Mouse (Mus musculus) forebrain, embryonic 11.5 days (tissue): ENCODE measurements around the gene Agbl4. TPM values are rescaled to one million over a fixed set of nuclear protein-coding genes. Genes with fewer than 3 reads are reported as not detected.
"Not testable (repeated sequence)": the region's sequence is repeated elsewhere in the genome, so short reads cannot be mapped to it uniquely, and the experiment has no call there.

Source experiments
- ATAC-seq: fragments of 200-750 bp; cut with Nextera tagmentation; replicated peaks from 2 replicates; pipeline ENCODE4 v1.8.0; 2017; ENCODE audit warnings: moderate TSS enrichment; ENCODE audit not compliant: low FRiP score
- DNase-seq: peaks from one replicate; pipeline ENCODE4 v3.0.0-alpha.2; 2017; ENCODE audit warnings: low spot score
- H3K27ac ChIP-seq: fragments of 300-500 bp; sonication (generic); 2 replicates; pipeline ENCODE4 v1.5.1; 2014; ENCODE audit warnings: low read depth, low read length
- H3K27me3 ChIP-seq: fragments of 300-500 bp; sonication (generic); 2 replicates; pipeline ENCODE4 v1.6.1; 2014; ENCODE audit warnings: mild to moderate bottlenecking, low read length, mixed read lengths; ENCODE audit not compliant: control insufficient read depth, insufficient read depth
- H3K36me3 ChIP-seq: fragments of 300-500 bp; sonication (generic); 2 replicates; pipeline ENCODE4 v1.6.1; 2014; ENCODE audit warnings: mild to moderate bottlenecking, low read length, moderate library complexity, mixed read lengths; ENCODE audit not compliant: control insufficient read depth, insufficient read depth
- H3K4me1 ChIP-seq: fragments of 300-500 bp; sonication (generic); replicated peaks from 2 replicates; pipeline ENCODE4 v1.6.1; 2014; ENCODE audit warnings: low read length, mixed read lengths; ENCODE audit not compliant: control insufficient read depth, insufficient read depth
- H3K4me2 ChIP-seq: fragments of 300-500 bp; sonication (generic); 2 replicates; pipeline ENCODE4 v1.6.1; 2014; ENCODE audit warnings: low read depth, mild to moderate bottlenecking, low read length, moderate library complexity, mixed read lengths; ENCODE audit not compliant: severe bottlenecking
- H3K4me3 ChIP-seq: fragments of 300-500 bp; sonication (generic); 2 replicates; pipeline ENCODE4 v1.5.1; 2014; ENCODE audit warnings: low read depth, low read length
- H3K9ac ChIP-seq: fragments of 300-500 bp; sonication (generic); 2 replicates; pipeline ENCODE4 v1.6.1; 2014; ENCODE audit warnings: low read length
- H3K9me3 ChIP-seq: fragments of 300-500 bp; sonication (generic); 2 replicates; pipeline ENCODE4 v1.6.1; 2016; ENCODE audit warnings: low read length, mixed read lengths; ENCODE audit not compliant: control insufficient read depth
- WGBS: fragments of 180-500 bp; shearing (Covaris S2); extraction: QIAGEN DNeasy Blood & Tissue Kit; methylation state at CpG from one replicate; pipeline ENCODE4 v1.1.7; 2014; 5-methylcytosine and 5-hydroxymethylcytosine counted together
- polyA plus RNA-seq: library from polyadenylated mRNA; unstranded; fragments of >200 nt; fragmentation: Nextera tagmentation; extraction: Ambion mirVana; gene quantifications from 2 replicates; pipeline ENCODE4 v1.2.1, GENCODE M21; 2014

Agbl4 gene
- polyA plus RNA-seq, 1 experiment from 2014 or later: 1.1 TPM

- ATAC-seq: no peak
- Histone ChIP-seq H3K36me3 (no peaks in the 10 kb centered on the region), H3K4me3 (no peak overlapping the region), H3K27me3 (no peaks in the 10 kb centered on the region), H3K9me3 (no peaks in the 10 kb centered on the region), H3K4me1 (no peaks in the 10 kb centered on the region), H3K4me2 (no peak overlapping the region), H3K27ac (no peak overlapping the region), H3K9ac (no peak overlapping the region)
- DNase-seq: no peak
- 94% methylated on average over 1 of the region's 1 CpGs for WGBS
Observed at GRCm38 (mm10) chr4:111147748-111148147, 750.3 kb downstream of the Agbl4 start.

GRCm38 (mm10) chr4:111155859-111156258 lies 758.4 kb downstream of the Agbl4 start:
- Histone ChIP-seq H3K27me3 (no peaks in the 10 kb centered on the region), H3K4me2 (no peak overlapping the region), H3K27ac (no peak overlapping the region), H3K36me3 (no peaks in the 10 kb centered on the region), H3K4me3 (no peak overlapping the region), H3K9ac (no peak overlapping the region), H3K4me1 (no peaks in the 10 kb centered on the region), H3K9me3 (no peaks in the 10 kb centered on the region)
- DNase-seq (no peak), ATAC-seq (no peak)
- 90% methylated on average over 1 of the region's 1 CpGs for WGBS

- no peak for ATAC-seq
- Histone ChIP-seq H3K4me2 (no peak overlapping the region), H3K27me3 (no peaks in the 10 kb centered on the region), H3K4me3 (no peak overlapping the region), H3K27ac (no peak overlapping the region), H3K4me1 (no peaks in the 10 kb centered on the region), H3K36me3 (no peaks in the 10 kb centered on the region), H3K9me3 (no peaks in the 10 kb centered on the region), H3K9ac (no peak overlapping the region)
- 90% methylated on average over 2 of the region's 2 CpGs for WGBS
- no peak for DNase-seq
Observed at GRCm38 (mm10) chr4:111181478-111181877, 784.0 kb downstream of the Agbl4 start.

GRCm38 (mm10) chr4:111200100-111200499 lies 802.6 kb downstream of the Agbl4 start:
- Histone ChIP-seq H3K4me2 (no peak overlapping the region), H3K27me3 (no peaks in the 10 kb centered on the region), H3K9me3 (no peaks in the 10 kb centered on the region), H3K27ac (no peak overlapping the region), H3K9ac (no peak overlapping the region), H3K4me1 (no peaks in the 10 kb centered on the region), H3K36me3 (no peaks in the 10 kb centered on the region), H3K4me3 (no peak overlapping the region)
- ATAC-seq (no peak), DNase-seq (no peak)
- 77% methylated on average over 2 of the region's 2 CpGs for WGBS

GRCm38 (mm10) chr4:111215191-111215762 lies 817.8 kb downstream of the Agbl4 start:
- Histone ChIP-seq H3K27ac (no peak overlapping the region), H3K9ac (no peak overlapping the region), H3K9me3 (no peaks in the 10 kb centered on the region), H3K4me3 (no peak overlapping the region), H3K36me3 (no peaks in the 10 kb centered on the region), H3K4me2 (no peak overlapping the region), H3K27me3 (no peaks in the 10 kb centered on the region), H3K4me1 (0 out of 2 replicates have a peak, but pooled peaks cover 2% of the 10 kb centered on the region)
- no peak for ATAC-seq
- 80% methylated on average over 3 of the region's 3 CpGs for WGBS
- no peak for DNase-seq

GRCm38 (mm10) chr4:111219030-111219429 lies 821.6 kb downstream of the Agbl4 start:
- not testable (repeated sequence) for H3K36me3 ChIP-seq, H3K9me3 ChIP-seq
- 100% methylated on average over 1 of the region's 1 CpGs for WGBS

GRCm38 (mm10) chr4:111219543-111219942 lies 822.1 kb downstream of the Agbl4 start:
- not testable (repeated sequence) for H3K4me2 ChIP-seq, H3K9ac ChIP-seq, H3K36me3 ChIP-seq, H3K27me3 ChIP-seq, H3K4me1 ChIP-seq, DNase-seq, H3K9me3 ChIP-seq, H3K27ac ChIP-seq, H3K4me3 ChIP-seq, ATAC-seq
- WGBS: 87% methylated on average over 9 of the region's 9 CpGs

More at GRCm38 (mm10) chr4:111219030-111219429, 821.6 kb downstream of the Agbl4 start:
- not testable (repeated sequence) for H3K27me3 ChIP-seq, H3K9ac ChIP-seq, H3K4me1 ChIP-seq, H3K27ac ChIP-seq, H3K4me3 ChIP-seq, ATAC-seq, H3K4me2 ChIP-seq, DNase-seq

- Histone ChIP-seq H3K27ac (no peak overlapping the region), H3K4me3 (no peak overlapping the region), H3K9me3 (no peaks in the 10 kb centered on the region), H3K9ac (no peak overlapping the region), H3K4me2 (no peak overlapping the region), H3K4me1 (no peaks in the 10 kb centered on the region), H3K27me3 (no peaks in the 10 kb centered on the region), H3K36me3 (no peaks in the 10 kb centered on the region)
- ATAC-seq (no peak), DNase-seq (no peak)
- WGBS: 84% methylated on average over 1 of the region's 1 CpGs
Observed at GRCm38 (mm10) chr4:111233849-111234248, 836.4 kb downstream of the Agbl4 start.

GRCm38 (mm10) chr4:111251917-111252316 lies 854.5 kb downstream of the Agbl4 start:
- Histone ChIP-seq H3K27ac (no peak overlapping the region), H3K27me3 (no peaks in the 10 kb centered on the region), H3K4me1 (no peaks in the 10 kb centered on the region), H3K9me3 (no peaks in the 10 kb centered on the region), H3K9ac (no peak overlapping the region), H3K4me3 (no peak overlapping the region), H3K4me2 (no peak overlapping the region), H3K36me3 (no peaks in the 10 kb centered on the region)
- 89% methylated on average over 5 of the region's 5 CpGs for WGBS
- ATAC-seq (no peak), DNase-seq (no peak)
